Mouse (Mus musculus): ENCODE measurements around the gene Dnajc13.

The Dnajc13 gene

GRCm38 (mm10) chr9:104254408-104255180, 8.1 kb downstream of the Dnajc13 start:
- no peak for DNase-seq

GRCm38 (mm10) chr9:104252637-104253036, 10.1 kb downstream of the Dnajc13 start:
- DNase-seq, result no peak

- DNase-seq, result no peak
Measured at GRCm38 (mm10) chr9:104251687-104252086, 11.0 kb downstream of the Dnajc13 start.

- no peak for DNase-seq
Measured at GRCm38 (mm10) chr9:104251111-104251510, 11.6 kb downstream of the Dnajc13 start.

- no peak for DNase-seq
Measured at GRCm38 (mm10) chr9:104247307-104247987, 15.3 kb downstream of the Dnajc13 start.

GRCm38 (mm10) chr9:104243799-104244466, 18.8 kb downstream of the Dnajc13 start:
- peak; percentile 24 to 50 for DNase-seq

- DNase-seq, result no peak
Measured at GRCm38 (mm10) chr9:104240146-104240545, 22.6 kb downstream of the Dnajc13 start.

- no peak for DNase-seq
Measured at GRCm38 (mm10) chr9:104239076-104239475, 23.7 kb downstream of the Dnajc13 start.

GRCm38 (mm10) chr9:104236256-104236930, 26.3 kb downstream of the Dnajc13 start:
- no peak for DNase-seq

- no peak for DNase-seq
Measured at GRCm38 (mm10) chr9:104235751-104236150, 27.0 kb downstream of the Dnajc13 start.

GRCm38 (mm10) chr9:104233815-104234214, 28.9 kb downstream of the Dnajc13 start:
- DNase-seq, result no peak

- no peak for DNase-seq
Measured at GRCm38 (mm10) chr9:104233060-104233459, 29.7 kb downstream of the Dnajc13 start.

GRCm38 (mm10) chr9:104232004-104232403, 30.7 kb downstream of the Dnajc13 start:
- DNase-seq, result no peak

- no peak for DNase-seq
Measured at GRCm38 (mm10) chr9:104211402-104211801, 51.3 kb downstream of the Dnajc13 start.

- peak; percentile 11 to 15 for DNase-seq
Measured at GRCm38 (mm10) chr9:104203851-104204250, 58.9 kb downstream of the Dnajc13 start.

- no peak for DNase-seq
Measured at GRCm38 (mm10) chr9:104194528-104194927, 68.2 kb downstream of the Dnajc13 start.

GRCm38 (mm10) chr9:104193900-104194299, 68.8 kb downstream of the Dnajc13 start:
- DNase-seq, result no peak

- no peak for DNase-seq
Measured at GRCm38 (mm10) chr9:104193327-104193726, 69.4 kb downstream of the Dnajc13 start.

- DNase-seq, result no peak
Measured at GRCm38 (mm10) chr9:104192513-104192912, 70.2 kb downstream of the Dnajc13 start.

- DNase-seq, result no peak
Measured at GRCm38 (mm10) chr9:104189657-104190056, 73.1 kb downstream of the Dnajc13 start.

GRCm38 (mm10) chr9:104188704-104189103, 74.0 kb downstream of the Dnajc13 start:
- DNase-seq, result no peak

GRCm38 (mm10) chr9:104187028-104187427, 75.7 kb downstream of the Dnajc13 start:
- DNase-seq, result no peak

GRCm38 (mm10) chr9:104183181-104183580, 79.5 kb downstream of the Dnajc13 start:
- DNase-seq, result no peak

Data from thymus, adult 18-20 months (tissue).